Mouse (Mus musculus) urinary bladder, postnatal 14 days (tissue): Measurements from ENCODE around the gene Klf1.

Experiments
- DNase-seq: peaks from one replicate; pipeline ENCODE4 v3.0.0; 2021; ENCODE audit warnings: low spot score

Klf1 gene

DNA sequence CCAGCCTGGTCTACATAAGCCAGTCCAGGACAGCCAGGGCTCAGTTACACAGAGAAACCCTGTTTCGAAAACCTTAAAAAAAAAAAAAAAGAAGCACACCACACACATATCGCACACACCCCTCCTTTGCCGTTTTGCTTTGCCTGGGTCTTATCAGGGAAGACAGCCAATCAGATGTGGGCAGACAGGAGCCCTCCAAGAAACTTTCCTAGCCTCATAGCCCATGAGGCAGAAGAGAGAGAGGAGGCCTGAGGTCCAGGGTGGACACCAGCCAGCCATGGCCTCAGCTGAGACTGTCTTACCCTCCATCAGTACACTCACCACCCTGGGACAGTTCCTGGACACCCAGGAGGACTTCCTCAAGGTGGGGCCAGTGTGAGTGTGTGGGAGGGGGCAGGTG lies at the start of gene Klf1:
Gene Klf1, plus strand, starts transcription at position 177 of the 400 bp plus-strand sequence.
- DNase-seq = no peak

DNA sequence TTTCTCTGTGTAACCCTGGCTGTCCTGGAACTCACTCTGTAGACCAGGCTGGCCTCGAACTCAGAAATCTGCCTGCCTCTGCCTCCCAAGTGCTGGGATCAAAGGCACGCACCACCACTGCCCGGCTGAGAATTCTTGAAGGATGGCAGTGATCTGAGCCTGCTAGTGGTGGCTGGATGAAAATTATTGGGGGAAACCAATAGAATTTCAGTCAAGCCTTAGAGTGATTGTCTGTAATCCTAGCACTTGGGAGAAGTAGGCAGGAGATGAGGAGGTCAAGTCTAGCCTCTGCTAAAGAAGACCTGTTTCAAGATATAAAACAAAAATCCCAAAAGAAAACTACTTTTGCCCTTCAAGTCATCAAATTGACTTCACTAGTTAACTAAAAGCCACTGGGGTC lies 45.3 kb upstream of the Klf1 start:
- DNase-seq = no peak

DNA sequence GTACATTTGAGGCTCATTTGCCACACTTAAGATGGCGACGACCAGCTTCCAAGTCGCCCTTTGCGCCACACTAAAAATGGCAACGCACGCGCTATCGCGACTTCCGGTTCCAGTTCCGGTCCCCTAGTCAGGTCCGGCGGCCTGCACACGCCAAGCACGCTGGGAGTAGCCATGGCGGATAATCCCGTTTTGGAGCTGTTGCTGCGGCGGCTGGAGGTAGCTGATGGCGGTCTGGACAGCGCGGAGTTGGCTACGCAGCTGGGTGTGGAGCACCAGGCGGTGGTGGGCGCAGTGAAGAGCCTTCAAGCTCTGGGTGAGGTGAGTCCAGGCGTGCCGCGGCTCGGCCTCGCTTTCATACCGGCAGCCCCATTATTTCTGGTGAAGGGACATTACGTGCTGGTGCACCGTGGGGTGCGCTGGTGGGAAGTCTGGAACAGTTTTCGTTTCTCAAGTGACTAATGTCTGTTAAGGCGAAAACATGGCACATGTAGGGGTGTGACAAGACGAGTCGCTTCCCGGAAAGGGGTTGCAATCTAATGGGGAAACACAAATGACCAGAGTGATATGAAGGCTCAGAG lies 44.8 kb upstream of the Klf1 start, which contains the start of gene Farsa:
Gene Farsa, plus strand, starts transcription at position 126 of the 578 bp plus-strand sequence.
- peak; percentile 93 for DNase-seq

DNA sequence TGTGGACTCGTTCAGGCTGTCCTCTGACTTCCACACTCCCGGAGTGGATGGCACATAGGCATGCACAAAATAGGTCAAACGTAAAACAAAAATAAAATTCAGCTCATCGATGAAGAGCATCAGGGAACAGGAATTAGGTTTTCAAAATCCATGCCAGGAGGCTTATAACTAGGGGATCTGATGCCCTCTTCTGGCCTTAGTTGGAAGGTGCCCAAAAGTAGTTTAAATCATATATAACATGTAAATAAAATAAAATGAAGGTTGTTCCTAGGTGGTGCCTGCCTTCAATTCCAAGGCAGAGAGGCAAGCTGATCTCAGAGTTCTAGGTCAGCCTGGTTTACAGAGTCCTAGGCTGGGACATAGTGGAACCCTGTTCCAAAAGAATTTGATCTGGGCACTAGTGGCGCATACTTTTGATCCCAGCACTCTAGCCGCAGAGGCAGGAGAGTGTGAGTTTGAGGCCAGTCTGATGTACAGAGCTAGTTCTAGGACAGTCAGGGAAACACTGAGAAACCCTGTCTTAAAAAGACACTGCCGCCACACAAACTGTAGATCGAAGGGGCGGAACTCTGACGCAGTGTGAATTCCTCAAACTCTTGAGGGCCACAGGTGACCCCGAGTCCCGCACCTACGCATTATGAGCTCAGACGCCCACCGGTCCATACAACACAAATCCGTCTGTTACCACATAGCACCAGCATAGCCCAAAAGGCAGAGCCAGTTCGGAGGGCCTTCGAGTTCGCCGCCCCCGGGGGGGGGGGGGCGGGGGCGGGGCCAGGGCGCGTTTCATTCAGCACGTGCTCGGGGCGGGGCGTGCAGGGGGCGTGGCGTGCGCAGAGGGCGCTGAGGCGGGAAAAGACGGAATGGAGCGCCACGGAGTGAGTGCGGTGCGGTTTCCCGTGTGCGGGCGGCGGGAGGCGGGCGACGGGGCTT lies 30.1 kb upstream of the Klf1 start, which contains the start of gene Syce2:
Gene Syce2, plus strand, starts transcription at position 736 of the 933 bp plus-strand sequence.
- peak; percentile 87 for DNase-seq

DNA sequence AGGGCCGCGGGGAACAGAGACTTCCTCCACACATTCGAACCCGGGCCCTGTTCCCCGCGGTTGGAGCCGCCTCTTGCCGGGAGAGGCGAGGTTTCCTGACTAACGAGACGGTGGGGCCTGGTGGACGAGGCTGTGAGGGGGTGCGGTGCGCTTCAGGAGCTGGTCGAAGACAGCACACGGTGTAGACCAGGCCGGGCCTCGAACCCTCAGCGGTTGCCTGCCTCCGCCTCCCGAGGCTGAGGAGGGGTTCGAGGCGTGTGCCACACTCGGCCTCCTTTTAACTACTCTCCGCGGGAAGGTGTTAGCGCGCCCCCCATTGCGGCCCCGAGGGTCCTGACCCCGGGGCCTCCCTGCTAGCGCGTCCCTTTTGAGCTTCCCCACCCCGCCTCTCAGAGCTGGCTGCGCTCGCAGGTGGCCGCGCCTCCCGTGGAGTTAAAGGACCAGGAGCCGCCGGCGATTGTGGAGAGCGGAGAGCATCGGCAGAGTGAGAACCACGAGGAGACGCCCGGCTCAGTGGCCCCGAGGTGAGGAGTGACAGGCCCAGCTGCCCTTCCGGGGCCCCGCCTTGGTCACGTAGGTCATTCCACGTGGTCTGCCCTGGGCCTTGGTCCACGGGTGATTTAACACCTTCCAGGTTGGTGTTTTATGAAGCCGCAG lies 29.3 kb upstream of the Klf1 start:
- DNase-seq = peak; percentile 38

DNA sequence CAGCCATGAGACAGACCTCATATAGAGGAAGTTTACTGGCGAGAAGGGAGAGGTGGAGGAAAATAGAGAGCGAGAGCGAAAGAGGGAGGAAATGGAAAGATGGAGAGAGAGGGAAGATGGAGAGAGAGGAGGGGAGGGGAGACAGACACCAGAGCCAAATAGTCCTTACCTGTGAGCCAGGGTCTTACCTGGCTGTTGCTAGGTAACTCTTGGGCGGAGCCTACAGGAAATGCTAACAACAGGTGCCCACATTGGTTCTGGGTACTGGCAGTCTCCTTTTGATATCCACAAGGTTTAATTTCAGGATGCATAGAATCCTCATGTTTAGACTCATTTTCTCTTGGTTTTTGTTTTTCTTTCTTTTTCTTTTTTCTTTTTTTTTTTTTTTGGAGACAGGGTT lies 28.7 kb upstream of the Klf1 start:
- DNase-seq = no peak

DNA sequence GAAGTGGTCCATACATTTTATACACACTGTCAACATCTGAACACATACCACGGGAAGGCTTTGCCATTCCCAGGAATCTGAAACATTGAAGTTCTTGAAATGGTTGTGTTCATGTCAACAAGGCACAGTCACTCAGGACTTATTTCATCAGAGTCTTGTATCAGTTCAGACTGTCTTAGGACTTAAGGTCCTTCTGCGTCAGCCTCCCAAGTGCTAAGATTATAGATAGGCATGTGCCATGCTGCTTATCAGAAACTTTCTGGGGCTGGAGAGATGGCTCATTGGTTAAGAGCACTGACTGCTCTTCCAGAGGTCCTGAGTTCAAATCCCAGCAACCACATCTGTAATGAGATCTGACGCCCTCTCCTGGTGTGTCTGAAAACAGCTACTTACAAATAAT lies 27.4 kb upstream of the Klf1 start:
- no peak for DNase-seq

DNA sequence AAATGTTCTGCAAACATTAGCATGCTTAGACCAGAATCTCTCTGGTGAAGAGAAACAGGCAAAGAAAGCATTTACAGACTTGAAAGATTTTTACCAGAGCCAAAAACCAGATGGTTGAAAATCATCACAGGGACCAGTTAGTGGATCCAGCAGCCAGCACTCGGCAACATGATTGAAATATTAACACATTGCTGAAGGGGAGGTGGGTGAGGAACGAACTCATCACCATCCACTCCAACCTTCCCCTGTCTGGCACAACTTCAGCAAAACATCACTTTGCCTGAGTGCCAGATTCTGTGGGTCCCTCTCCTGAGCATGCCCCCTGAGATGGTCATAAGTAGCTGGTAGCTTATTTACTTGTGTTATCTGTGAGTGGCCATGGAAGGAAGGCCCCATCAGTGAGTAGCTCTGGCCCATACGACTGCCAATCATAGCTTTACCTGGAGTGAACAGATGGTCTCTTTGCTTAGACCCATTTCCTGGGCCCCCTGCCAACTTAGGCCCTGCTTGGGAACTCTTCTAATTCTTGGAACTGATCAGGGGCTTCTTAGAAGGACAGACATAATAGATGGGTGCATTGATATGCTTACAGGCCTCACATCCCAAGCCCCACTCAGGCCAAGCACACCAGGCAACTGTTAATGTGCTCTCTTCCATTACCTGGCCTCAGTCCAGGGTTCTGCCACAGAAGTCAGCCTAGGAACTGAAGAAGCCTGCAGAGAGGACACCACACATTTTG lies 24.3 kb upstream of the Klf1 start:
- no peak for DNase-seq

DNA sequence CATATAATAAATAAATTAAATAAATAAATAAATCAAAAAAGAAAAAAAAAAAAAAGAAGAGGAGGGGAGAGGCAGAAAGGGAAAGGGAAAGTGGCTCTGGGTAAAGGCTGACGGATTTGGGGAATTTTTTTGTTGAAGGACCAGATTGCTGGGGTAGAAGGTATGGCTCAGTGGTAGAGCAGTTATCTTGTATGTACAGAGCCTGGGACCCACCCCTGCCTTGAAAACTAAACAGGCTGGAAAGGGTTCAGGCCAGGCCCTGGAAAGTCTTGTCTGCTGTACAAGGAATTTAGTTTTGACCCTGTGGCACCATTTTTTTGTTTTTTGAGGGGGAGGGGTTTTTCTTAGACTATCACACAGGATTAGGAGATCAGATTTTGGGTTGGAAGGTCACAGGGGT lies 22.8 kb upstream of the Klf1 start:
- DNase-seq = no peak

DNA sequence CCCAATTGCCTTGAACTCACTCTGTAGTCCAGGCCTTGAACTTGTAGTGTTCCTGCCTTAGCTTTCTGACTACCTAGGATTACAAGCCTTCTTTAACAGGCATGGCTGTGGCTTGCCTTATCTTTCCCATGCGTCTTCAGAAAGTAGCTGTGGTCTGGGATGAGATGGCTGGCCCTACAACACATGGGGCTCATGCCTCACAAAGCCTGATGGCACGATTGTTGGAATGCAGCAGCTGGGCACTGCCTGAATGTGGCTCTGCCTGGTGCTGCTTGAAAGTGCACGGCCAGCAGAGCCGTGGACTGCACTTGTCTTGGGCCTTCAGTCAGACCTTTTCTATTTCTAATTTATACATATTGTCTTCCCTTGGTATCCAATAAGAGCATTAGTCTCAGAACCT lies 17.0 kb upstream of the Klf1 start:
- no peak for DNase-seq

DNA sequence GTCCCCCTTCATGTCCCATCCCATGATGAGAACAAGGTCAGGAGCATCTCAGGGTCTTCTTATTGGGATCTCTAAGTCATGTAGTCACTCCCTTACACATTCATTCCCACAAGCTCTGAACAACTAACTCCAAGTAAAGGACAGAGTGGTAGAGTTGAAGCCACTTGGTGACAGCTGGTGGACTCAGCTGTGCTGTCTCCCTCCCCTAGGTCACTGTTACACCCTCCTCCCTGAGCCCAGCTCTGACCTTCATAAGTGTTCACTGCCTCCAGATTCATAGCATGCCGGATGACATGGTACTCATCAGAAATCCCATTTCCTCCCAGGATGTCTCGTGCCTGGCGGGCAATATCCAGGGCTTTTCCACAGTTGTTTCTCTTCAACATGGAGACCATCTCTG lies 13.4 kb upstream of the Klf1 start:
- DNase-seq = no peak

DNA sequence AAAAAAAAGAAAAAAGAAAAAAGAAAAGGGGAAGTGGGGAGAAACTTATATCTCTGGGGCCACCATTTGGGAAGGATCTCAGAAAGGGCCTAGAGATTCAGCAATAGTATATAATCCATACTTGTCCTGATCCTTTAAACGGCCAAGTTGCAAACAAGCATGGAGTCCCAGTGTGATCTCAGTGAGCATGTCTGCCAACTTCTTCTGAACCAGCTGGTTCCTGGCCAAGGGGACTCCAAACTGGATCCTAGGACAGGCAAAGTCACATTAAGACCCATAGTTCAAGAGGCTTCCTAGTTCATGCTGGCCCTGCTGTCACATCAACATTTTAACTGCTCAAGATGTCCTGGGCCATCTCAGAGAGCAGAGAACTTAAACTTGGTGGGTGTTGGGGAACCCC lies 12.6 kb upstream of the Klf1 start:
- no peak for DNase-seq

DNA sequence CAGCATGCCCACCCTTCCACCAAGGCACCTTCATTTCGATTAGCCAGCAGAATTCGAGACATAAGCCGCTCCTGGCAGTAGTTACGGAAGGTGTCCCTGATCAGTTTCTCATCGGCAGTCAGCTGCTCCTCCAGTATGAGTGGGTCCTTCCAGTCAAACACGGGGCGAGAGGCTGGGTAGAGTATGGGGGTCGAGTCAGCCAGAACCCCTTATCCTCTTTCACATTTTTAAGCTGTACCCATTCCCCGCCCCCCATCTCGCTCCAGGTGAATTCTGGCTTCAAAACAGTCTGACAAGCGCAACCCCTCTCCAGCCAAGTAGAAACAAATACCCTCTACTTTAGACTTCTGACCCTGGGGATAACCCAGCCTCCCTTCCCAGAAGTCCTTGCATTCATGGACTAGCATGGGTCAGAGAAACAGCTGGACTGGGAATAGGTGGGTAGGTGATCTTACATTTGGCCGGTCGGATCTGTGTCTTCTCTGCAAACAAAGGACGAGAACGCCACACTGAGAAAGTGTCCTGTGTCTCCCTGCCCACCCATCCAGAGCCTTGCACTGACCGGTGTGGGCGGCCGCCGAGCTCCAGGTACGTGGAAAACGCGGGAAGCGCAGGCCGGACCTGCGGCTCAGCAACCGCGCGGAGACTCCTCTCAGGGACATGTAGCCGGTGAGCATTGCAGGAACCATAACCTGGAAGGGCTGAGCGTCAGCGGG lies 8.6 kb upstream of the Klf1 start:
- no peak for DNase-seq

DNA sequence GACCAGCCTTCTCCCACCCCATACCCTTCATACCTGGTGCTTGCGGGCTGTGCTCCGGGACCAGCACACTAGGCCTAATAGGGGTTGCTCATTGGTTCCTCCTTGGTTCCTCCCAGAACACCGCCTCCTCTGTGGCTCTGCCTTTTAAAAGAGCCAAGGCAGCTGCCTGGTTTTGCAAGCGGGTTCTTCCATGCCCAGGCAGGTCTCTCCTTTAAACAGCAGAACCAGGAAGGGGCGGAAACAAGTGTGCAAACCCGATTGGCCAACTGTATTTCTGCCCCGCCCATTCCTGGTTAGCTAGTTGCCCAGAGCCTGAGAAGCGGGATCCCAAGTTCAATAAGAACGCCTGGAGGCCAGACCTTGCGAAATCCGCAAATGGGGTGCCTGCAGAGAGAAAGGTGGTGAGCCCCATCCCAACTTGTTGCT lies 8.0 kb upstream of the Klf1 start, which contains the start of gene Gcdh:
Gene Gcdh, minus strand, starts transcription at position 213 of the 426 bp plus-strand sequence.
- DNase-seq = peak; percentile 92

DNA sequence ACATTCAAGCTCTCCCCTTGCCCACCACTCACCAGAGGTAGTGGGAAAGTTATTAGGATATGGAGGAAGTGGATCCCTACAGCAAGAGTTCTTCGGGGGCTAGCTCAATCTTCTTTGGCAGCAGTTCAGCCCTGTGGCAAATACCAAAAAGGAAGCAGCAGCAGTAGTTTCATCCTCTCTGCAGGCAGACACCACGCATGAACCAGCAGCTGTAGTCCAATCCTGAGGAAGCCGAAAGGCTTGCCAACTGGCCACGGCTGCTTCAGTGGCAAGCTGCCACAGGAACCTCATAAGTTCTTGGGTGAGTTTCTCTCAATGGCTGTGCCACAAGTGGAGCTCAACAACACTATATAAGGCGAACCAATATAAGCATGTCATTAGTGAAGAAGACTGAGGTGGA lies 5.8 kb upstream of the Klf1 start:
- no peak for DNase-seq

DNA sequence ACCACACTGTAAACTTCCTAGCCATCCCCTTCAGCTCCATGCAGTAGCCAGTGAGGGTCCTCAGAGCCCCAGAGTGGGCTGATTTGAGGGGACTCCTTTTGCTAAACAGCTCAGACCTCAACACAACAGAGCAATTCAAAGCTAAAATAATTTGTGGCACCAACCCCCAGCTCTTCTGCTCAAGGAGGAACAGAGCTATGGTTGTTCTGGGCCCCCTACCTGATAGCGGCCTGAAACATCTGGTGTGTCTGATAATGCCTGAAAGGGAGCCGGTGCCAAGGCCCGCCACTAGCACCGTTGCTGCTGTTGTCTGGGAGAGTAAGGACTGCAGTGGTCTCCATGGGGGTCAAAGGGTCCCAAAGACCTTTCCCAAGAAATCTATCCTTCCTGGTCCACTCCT lies 657 bp upstream of the Klf1 start:
- DNase-seq = no peak

DNA sequence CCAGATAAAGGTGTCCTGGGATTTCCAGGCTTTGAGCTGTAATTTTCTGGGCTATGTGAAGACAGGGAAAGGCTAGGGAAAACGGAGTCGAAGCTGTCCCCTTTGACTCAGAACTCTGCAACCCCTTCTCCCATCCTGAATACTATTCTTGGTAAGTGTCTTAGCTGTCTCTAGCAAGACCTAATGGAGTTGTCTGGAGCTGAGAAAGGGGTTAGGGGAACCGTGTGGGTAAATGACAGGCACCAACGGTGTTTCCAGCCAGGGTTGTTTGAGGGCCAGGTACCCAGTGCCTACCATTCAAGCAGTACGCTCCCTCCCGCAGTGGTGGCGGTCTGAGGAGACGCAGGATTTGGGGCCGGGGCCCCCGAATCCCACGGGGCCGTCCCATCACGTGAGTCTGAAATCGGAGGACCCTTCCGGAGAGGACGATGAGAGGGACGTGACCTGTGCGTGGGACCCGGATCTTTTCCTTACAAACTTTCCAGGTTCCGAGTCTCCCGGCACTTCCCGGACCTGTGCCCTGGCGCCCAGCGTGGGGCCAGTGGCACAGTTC lies 715 bp downstream of the Klf1 start:
- DNase-seq = no peak

DNA sequence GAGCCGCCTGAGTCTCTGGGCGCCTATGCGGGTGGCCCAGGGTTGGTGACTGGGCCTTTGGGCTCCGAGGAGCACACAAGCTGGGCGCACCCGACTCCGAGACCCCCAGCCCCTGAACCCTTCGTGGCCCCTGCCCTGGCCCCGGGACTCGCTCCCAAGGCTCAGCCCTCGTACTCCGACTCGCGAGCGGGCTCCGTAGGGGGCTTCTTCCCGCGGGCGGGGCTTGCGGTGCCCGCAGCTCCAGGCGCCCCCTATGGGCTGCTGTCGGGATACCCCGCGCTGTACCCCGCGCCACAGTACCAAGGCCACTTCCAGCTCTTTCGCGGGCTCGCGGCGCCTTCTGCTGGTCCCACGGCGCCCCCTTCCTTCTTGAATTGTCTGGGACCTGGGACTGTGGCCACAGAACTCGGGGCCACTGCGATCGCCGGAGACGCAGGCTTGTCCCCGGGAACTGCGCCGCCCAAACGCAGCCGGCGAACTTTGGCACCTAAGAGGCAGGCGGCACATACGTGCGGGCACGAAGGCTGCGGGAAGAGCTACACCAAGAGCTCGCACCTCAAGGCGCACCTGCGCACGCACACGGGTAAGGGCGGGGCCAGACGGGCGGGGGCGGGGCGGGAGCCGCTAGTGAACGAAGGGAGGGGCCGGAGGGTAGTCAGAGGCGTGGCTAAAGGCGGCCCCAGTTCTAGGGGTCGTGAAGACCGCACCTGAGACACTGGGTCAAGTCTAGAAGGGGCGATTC lies 1.4 kb downstream of the Klf1 start:
- peak; percentile 94 for DNase-seq

DNA sequence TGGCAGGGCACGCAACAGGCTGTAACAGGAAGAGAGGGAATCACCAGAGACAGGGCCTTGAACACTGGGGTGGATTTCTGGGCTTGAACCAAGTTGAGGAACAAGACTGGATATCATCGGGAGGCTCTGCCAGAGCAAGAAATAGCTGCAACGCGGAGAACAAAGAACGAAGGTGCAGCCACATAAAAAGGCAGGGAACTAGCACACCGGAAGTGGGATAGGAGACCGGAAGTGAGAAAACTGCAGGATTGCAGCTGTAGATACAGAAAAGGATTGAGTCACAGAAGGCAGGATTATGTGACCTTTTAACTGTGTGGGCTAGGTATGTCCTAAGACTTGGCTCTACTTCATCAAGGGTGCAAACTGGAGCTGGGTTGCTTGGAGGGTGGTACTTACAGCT lies 2.6 kb downstream of the Klf1 start:
- no peak for DNase-seq

DNA sequence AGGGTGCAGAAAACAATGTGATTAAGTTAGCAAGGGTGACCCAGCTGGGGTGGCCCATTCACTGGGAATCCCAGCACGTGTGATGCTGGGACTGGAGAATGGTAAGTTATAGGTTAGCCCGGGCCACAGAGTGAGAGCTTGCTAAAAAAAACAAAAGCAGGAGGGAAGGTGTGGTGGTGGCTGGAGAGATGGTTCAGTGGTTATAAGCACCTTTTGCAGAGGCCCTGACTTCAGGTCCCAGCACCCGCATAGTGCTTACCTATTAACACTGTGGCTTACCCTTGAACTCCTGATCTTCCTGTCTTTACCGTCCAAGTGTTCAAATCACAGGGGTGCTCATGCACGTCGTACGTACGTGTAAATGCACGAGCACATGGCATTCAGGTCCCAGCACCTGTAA lies 5.3 kb downstream of the Klf1 start:
- DNase-seq = no peak
